Mouse (Mus musculus) embryo, embryonic 11 days (tissue): ENCODE measurements at regions not wholly inside any gene's neighbourhood (a gene's known extent, or its start where the extent isn't known, plus 50 kb on each side); places are given as distances from the start of the nearest gene placed in this dataset.

Experiments
- DNase-seq: peaks from one replicate; pipeline ENCODE4 v3.0.0-alpha.2; 2015

DNA sequence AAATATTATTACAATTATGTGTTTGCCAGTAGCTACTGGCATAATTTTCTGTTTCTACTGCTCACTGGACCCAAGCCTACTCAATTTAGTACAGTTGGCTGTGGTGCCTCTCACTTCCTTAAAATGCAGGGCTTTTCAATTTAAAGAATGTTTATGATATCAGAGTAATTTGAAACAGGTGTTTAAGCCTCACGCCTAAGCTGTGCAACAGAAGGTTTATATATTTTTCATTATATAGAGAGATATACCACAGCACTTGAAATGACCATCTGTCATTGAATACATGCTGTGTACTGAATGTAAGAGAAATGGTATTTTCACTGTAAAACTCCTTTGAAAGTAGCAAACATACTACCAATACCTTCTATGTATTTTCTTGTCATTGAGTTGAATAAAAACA lies 376.8 kb downstream of the Otol1 start:
- no peak for DNase-seq

GRCm38 (mm10) chr3:70385961-70386360 lies 378.5 kb downstream of the Otol1 start:
- no peak for DNase-seq

DNA sequence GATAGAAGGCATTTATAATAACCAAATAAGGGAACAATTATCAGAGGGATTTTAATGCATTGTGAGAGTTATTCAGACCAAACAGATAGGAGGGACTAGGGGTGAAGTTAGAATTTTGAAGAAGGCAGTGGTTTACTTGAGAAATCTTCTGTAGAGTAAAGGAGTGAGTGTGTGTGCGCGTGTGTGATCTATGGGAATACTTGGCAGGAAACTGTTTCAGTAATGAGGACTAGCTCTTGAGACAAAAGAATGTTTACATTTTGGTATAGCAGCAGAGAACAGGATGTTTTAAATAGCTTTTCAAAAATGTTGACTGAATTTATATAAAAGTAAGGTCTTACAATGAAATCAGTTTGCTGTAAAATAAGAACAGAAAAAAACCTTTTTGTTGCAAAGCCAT lies 393.8 kb downstream of the Otol1 start:
- no peak for DNase-seq

GRCm38 (mm10) chr3:70406571-70406970 lies 399.2 kb downstream of the Otol1 start:
- DNase-seq = no peak

- peak; percentile 6 for DNase-seq
These were observed 410.9 kb downstream of the Otol1 start for GRCm38 (mm10) chr3:70418273-70418672.

DNA sequence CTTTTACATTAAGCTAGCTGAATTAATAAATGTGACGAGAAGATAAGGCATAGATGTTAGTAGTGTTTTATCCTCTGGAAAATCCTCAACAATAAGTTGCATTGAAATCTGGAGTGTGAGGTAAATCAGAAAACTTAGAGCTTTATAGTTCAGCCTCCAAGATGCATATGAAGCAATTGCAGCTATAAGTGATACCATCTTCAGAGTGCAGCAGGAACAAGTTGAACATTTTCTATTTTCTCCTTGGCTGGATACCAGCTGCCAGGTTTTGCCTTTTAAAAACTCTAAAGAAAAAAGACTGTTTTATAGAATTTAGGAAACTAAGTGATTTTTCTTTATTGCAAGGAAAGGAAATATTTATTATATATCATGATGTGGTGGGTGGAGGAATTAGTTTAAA lies 414.6 kb downstream of the Otol1 start:
- DNase-seq = no peak

DNA sequence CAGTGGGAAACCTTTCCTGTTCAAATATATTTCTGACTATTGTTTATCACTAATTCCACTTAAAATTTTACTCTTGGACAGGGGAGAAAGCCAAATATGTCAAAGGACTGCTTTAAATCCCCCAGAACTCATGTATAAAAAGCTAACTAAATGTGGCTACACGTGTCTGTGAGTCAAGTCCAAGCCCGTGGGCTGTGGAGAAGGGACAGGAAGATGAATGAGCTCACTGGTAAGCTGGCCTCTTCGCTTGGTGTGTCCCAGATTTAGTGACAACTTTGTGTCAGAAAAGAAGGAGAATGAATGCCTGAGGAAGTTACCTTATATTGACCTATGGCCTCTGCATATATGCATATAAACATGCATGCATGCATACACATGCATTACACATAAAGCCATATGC lies 415.3 kb downstream of the Otol1 start:
- DNase-seq = no peak

DNA sequence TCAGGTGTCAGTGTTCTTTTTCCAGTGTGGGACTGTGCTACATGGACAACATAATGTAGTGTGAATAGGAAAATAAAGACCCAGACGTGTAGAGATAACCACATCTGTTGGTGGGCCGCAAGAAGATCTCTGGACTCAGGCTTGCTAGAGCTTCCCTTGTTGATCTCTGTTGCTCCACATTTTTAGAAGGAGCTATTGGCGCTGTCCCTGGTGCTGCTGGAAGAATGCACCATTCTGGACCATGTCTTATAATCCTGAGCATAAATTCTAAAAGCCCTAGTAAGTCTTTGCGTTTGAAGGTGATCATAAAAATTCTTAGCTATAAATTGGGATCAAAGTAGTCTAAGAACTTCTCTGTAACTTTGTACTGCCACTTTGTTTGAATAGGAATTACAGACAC lies 429.3 kb downstream of the Otol1 start:
- DNase-seq = peak; percentile 28

- no peak for DNase-seq
These were observed 449.9 kb downstream of the Otol1 start for GRCm38 (mm10) chr3:70457181-70457847.

DNA sequence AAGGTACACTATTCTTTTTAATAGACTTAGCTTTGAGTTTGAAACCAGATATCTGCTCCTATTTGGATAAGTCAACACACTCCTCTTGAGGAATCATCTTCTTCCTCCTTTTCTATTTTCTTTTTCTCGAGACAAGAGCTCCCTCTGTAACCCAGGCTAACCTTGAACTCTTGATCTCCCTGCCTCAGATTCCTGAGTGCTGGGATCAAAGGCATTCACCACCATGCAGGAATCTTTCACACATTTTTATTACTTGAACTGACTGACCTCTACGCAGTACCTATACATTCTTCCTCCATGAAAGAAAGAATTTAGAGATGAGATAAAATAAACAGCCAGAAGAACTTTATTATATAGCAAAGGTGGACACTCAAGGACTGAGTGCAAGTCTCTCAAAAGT lies 453.4 kb downstream of the Otol1 start:
- no peak for DNase-seq

GRCm38 (mm10) chr3:70463221-70463620 lies 455.8 kb downstream of the Otol1 start:
- no peak for DNase-seq

DNA sequence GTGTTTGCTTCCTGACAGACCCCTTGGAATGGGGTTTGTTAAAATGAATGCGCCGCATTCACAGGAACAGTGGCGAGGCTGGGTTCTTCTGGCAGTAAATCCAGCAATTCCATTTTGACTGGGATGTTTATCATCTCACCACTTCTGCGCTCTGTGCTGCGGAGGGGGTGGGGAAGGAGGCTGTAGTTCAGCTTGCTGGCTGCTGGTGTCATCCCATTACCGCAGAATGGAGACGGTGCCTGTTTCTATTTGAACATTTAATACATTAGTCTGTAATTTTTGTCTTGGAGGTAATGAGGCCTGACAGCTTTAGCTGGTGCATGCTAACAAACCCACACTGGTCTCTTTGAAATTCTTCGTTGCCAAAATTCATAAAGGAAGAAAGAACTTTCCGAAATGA lies 475.1 kb downstream of the Otol1 start:
- DNase-seq = peak; percentile 55

GRCm38 (mm10) chr3:70483066-70483743 lies 475.8 kb downstream of the Otol1 start:
- no peak for DNase-seq

- DNase-seq = no peak
These were observed 489.0 kb downstream of the Otol1 start for GRCm38 (mm10) chr3:70496431-70496830.

DNA sequence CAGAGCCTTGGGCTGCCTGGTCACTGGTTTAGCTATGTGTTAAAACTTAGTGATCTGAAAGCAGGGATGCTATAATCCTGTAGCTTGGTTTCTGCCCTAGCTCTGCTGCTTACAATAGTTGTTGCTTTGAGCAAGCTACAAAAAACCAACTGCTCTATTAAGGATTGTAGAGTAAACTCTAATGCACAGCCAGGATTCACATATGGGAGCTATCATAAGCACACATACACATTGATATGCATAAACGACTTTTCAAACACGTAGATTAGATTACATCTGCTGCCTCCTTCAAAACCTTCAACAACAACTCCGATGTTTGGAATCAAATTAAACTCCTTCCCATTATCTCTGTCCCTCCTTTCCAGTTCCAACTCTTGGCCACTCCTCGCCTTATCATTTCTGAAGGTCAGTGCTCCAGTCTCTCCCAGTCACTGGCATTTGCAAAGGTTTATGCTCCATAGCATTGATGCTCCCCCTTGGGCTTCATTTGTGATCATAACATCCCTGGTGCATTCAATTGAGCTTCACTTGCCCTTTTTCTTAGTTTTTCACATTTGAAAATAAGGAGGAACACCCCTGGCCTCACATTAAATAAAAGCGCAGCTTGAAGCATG lies 492.9 kb downstream of the Otol1 start:
- no peak for DNase-seq

DNA sequence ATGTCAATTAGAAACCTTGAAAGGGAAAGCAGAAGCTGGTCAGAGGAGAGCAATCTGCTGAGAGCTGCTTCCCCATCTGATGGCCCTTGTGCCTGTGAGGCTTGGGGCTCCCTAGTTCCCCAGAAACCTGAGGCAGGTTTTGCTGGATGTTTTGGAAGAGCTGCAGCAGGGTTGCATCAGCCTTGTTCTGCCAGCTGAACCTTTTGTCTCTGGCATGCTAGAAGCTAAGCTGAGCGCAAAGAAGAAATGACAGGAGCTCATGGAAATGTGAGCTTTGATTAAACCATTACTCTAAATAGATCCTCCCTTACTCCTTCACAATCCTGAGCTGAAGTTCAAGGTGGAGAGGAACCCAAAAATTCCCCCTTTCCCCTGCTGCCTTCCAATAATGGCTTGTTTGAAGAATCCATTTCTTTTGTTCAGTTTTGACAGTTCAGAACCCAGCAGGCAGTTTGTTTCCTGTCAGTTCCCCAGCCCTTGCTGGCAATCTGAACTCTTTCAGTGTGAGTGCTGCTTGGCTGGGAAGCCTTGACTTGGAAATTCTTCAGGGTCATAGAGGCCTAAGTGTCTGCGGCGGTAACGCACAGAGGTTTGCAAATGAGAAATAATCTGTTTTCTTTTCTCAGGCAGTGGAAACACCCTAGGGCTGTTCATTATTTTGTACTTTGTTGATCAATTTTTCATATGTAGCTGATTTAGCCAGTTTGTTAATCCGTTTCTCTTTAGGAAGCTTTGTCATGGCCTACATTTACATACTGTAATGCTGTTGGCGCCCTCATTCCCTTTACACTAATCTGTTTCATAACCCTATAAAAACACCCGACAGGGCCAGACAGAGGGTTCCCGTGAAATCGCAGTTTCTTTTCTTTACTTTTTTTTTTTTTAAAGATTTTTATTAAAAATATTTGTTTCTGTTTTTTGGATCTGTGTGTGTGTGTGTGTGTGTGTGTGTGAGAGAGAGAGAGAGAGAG lies 493.9 kb downstream of the Otol1 start:
- DNase-seq = peak; percentile 32

DNA sequence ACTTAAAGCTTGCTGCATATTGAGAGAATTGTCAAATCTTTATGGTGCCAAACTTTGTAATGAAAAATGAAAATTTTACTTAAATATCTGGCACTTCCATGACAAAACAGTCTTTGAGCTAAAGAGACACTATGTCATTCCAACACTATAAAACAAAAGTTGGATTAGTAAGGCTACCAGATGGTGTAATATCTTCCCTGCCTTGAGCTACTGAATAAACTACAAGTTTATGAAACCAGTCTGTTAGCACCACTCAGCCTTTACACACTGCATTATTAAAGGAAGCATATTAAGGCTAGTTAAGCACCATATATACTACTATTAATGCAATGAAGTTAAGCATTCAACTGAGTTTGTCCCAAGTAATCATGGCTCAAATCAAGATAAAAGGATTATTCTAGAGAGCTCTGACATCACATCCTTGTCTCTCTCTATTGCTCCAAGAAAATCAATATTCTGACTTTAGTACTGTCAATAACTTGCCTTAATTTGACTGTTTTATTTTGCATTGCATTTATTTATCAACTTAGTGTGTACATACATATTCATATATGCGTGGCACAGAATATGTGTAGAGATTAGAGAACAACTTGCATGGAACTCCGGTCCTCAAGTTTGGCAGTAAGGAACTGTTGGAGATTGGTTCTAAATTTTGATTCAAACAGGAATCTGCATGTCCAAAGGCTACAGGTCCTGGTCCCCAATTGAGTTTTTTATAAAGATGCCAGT lies 526.3 kb downstream of the Otol1 start:
- DNase-seq = no peak

DNA sequence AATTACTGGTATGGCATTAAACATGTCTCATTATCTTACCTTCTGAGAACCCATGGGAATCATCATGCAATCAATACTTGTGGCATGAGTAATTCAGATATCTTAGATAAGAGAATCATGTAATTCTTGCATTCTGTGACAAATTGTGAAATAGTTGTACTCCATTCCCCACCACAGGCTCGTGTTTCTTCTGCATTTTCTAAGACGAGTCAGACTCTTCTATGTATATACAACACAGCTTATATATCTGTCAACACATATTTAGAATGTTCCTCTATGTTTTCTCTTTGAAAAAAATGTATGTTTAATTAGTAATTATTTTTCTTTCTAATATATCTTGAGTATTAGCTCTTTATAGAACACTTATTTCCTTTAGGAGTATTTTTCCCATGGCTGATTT lies 527.7 kb downstream of the Otol1 start:
- no peak for DNase-seq

DNA sequence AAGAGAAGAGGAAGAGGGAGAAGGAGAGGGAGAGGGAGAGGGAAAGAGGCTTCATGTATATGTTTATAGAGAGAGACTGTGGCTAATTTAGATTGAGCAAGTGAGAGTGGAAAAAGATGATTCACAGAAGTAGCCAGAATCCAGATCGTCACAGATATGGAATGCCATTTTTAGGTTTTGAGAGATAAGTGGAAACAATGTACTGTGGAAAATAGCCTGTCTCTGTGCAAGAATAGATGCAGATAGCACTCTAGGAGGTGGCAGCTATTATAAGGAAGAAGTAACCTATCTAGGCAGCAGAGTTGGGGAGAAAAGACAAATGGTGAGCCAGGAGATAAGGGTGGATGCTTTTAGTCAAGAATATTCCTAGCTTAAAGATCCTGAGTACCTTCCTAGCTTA lies 536.5 kb downstream of the Otol1 start:
- no peak for DNase-seq

DNA sequence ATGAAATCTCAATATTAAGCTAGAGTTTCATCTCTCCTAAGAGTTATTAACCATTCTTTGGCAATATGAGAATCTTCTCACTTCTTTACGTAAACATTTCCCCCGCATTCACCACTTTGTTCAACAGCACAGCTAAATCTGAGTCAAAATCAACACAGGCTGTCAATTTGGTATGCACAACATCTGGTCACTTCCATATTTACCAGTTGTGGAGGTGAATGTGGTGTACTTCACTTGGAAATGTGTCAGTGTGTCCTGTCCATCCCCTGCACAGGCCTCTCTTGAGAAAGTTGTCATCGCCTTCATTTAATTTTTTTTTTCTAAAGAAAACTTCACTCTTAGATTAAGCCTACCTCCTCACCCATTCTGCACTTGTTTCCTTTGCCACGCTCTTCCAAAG lies 550.4 kb downstream of the Otol1 start:
- DNase-seq = no peak

- no peak for DNase-seq
These were observed 558.9 kb downstream of the Otol1 start for GRCm38 (mm10) chr3:70566140-70566857.

DNA sequence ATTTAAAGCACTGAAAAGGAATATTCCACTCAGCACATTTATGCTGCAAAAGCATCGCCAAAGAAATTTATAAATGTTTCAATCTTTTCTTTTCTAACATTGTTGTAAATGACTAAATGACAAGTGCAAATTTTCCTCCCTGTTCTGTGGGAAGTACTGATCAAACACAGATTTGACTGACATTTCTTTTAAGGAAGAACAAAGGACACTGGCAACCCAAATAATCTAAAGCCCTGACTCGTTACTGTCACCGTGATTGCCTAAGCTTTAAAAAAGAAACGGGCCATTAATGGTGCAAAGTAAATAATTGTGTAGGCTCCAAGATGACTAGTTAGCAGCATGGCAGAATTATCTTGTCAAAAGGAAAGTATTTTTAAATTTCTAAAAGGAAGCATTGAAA lies 587.4 kb downstream of the Otol1 start:
- DNase-seq = no peak
